Mouse (Mus musculus) heart, embryonic 16.5 days (tissue): ENCODE results near the gene Mtif3. TPM values are rescaled to one million over a fixed set of nuclear protein-coding genes. Genes with fewer than 3 reads are reported as not detected.

Experiments used
- ATAC-seq: fragments of 200-750 bp; cut with Nextera tagmentation; replicated peaks from 2 replicates; pipeline ENCODE4 v1.8.0; 2017; ENCODE audit warnings: moderate number of reproducible peaks; ENCODE audit not compliant: insufficient read depth, low FRiP score; ENCODE audit errors: extremely low read depth
- H3K27ac ChIP-seq: fragments of 300-500 bp; sonication (generic); 2 replicates; pipeline ENCODE4 v1.5.1; 2014; ENCODE audit warnings: mild to moderate bottlenecking, low read length, control low read depth, moderate library complexity
- H3K27me3 ChIP-seq: fragments of 300-500 bp; sonication (generic); 2 replicates; pipeline ENCODE4 v1.6.1; 2014; ENCODE audit warnings: low read length, mixed read lengths; ENCODE audit not compliant: control insufficient read depth, insufficient read depth
- H3K36me3 ChIP-seq: fragments of 300-500 bp; sonication (generic); 2 replicates; pipeline ENCODE4 v1.6.1; 2014; ENCODE audit not compliant: control insufficient read depth, insufficient read depth
- H3K4me1 ChIP-seq: fragments of 300-500 bp; sonication (generic); 2 replicates; pipeline ENCODE4 v1.6.1; 2014; ENCODE audit warnings: low read length, mixed read lengths; ENCODE audit not compliant: control insufficient read depth, insufficient read depth
- H3K4me2 ChIP-seq: fragments of 300-500 bp; sonication (generic); 2 replicates; pipeline ENCODE4 v1.6.1; 2014; ENCODE audit warnings: low read depth, mild to moderate bottlenecking, control low read depth, low read length
- H3K4me3 ChIP-seq: fragments of 300-500 bp; sonication (generic); 2 replicates; pipeline ENCODE4 v1.5.1; 2014; ENCODE audit warnings: mild to moderate bottlenecking, control low read depth, low read length
- H3K9ac ChIP-seq: fragments of 300-500 bp; sonication (generic); 2 replicates; pipeline ENCODE4 v1.6.1; 2014; ENCODE audit warnings: low read length, control low read depth
- H3K9me3 ChIP-seq: fragments of 300-500 bp; sonication (generic); replicated peaks from 2 replicates; pipeline ENCODE4 v1.6.1; 2016; ENCODE audit warnings: low read length; ENCODE audit not compliant: control insufficient read depth
- WGBS: fragments of 180-500 bp; shearing (Covaris S2); extraction: QIAGEN DNeasy Blood & Tissue Kit; methylation state at CpG from one replicate; pipeline ENCODE4 v1.1.7; 2014; 5-methylcytosine and 5-hydroxymethylcytosine counted together
- polyA plus RNA-seq: library from polyadenylated mRNA; unstranded; fragments of >200 nt; fragmentation: Nextera tagmentation; extraction: Ambion mirVana; gene quantifications from 2 replicates; pipeline ENCODE4 v1.2.1, GENCODE M21; 2015

Gene Mtif3
- polyA plus RNA-seq, 1 experiment from 2014 or later: 24.9 TPM

- Histone ChIP-seq H3K9me3 (no peaks in the 10 kb centered on the region), H3K4me3 (no peak overlapping the region), H3K27ac (no peak overlapping the region), H3K27me3 (0 out of 2 replicates have a peak, but pooled peaks cover 3% of the 10 kb centered on the region), H3K36me3 (no peaks in the 10 kb centered on the region), H3K9ac (no peak overlapping the region), H3K4me1 (peaks cover 3% of the 10 kb centered on the region; the same call in 1 of the 2 replicates), H3K4me2 (no peak overlapping the region)
- no peak for ATAC-seq
- 71% methylated on average over 13 of the region's 13 CpGs for WGBS
Observed at GRCm38 (mm10) chr5:146968695-146969393, 5.2 kb upstream of the Mtif3 start.

- H3K9ac ChIP-seq: peak overlapping the region; percentile 93
- ATAC-seq: no peak
- H3K27me3 ChIP-seq: no peaks in the 10 kb centered on the region
- peak overlapping the region; percentile 96 for H3K4me3 ChIP-seq
- 54% methylated on average over 8 of the region's 8 CpGs for WGBS
- H3K27ac ChIP-seq: no peak overlapping the region
- peaks cover 9% of the 10 kb centered on the region for H3K4me1 ChIP-seq
- H3K36me3 ChIP-seq: peaks cover 4% of the 10 kb centered on the region
- H3K4me2 ChIP-seq: peak overlapping the region; percentile 67
- H3K9me3 ChIP-seq: no peaks in the 10 kb centered on the region
Observed at GRCm38 (mm10) chr5:146963937-146964278, 308 bp upstream of the Mtif3 start.

- WGBS: 91% methylated on average over 18 of the region's 18 CpGs
- Histone ChIP-seq H3K9me3 (no peaks in the 10 kb centered on the region), H3K9ac (no peak overlapping the region), H3K36me3 (peaks cover 59% of the 10 kb centered on the region), H3K27ac (no peak overlapping the region), H3K4me2 (no peak overlapping the region), H3K4me1 (no peaks in the 10 kb centered on the region), H3K4me3 (no peak overlapping the region), H3K27me3 (no peaks in the 10 kb centered on the region)
- ATAC-seq: no peak
Observed at GRCm38 (mm10) chr5:146956678-146957077, 6.9 kb downstream of the Mtif3 start.

DNA sequence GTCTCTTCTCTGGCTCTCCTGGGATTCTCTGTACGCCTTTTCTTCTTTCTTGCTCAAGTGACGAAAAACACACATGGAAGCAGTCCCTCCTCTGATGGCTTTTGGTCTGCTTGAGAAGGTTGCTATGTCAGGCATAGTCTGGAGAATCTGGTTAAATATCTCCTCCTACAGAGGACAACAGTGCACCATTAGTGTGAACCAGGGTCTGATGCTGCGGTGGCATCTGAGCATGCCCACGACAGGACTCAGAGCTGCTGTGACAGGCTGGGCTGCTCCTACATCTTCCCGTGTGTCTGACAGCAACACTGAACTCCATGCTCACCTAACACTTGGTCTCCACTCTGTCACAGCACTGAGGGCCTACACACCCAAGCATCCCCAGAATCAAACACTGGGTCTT is 7.9 kb downstream of the Mtif3 start:
- H3K9me3 ChIP-seq: no peaks in the 10 kb centered on the region
- H3K4me2 ChIP-seq: no peak overlapping the region
- no peak overlapping the region for H3K27ac ChIP-seq
- no peaks in the 10 kb centered on the region for H3K4me1 ChIP-seq
- H3K36me3 ChIP-seq: peaks cover 68% of the 10 kb centered on the region
- H3K9ac ChIP-seq: no peak overlapping the region
- ATAC-seq: no peak
- H3K4me3 ChIP-seq: no peak overlapping the region
- no peaks in the 10 kb centered on the region for H3K27me3 ChIP-seq
- WGBS: 84% methylated on average over 5 of the region's 5 CpGs

GRCm38 (mm10) chr5:146954576-146954975 is 9.0 kb downstream of the Mtif3 start:
- H3K4me3 ChIP-seq: no peak overlapping the region
- peaks cover 70% of the 10 kb centered on the region for H3K36me3 ChIP-seq
- no peak overlapping the region for H3K4me2 ChIP-seq
- H3K27me3 ChIP-seq: no peaks in the 10 kb centered on the region
- no peaks in the 10 kb centered on the region for H3K9me3 ChIP-seq
- no peak overlapping the region for H3K27ac ChIP-seq
- 84% methylated on average over 7 of the region's 7 CpGs for WGBS
- H3K9ac ChIP-seq: no peak overlapping the region
- H3K4me1 ChIP-seq: peaks cover 3% of the 10 kb centered on the region
- no peak for ATAC-seq

GRCm38 (mm10) chr5:146948508-146949088 is 15.0 kb downstream of the Mtif3 start, which contains the start of gene Gtf3a:
Gene Gtf3a, plus strand, starts transcription at chr5:146948657.
- WGBS: under 1% methylated on average over 61 of the region's 62 CpGs
- Histone ChIP-seq H3K36me3 (peaks cover 29% of the 10 kb centered on the region), H3K4me1 (peaks cover 10% of the 10 kb centered on the region), H3K9me3 (peaks cover 4% of the 10 kb centered on the region), H3K4me3 (peak within 1 kb of the TSS; percentile 87), H3K9ac (peak within 1 kb of the TSS; percentile 93), H3K4me2 (peak within 1 kb of the TSS; percentile 68), H3K27ac (peak within 1 kb of the TSS; percentile 83), H3K27me3 (no peaks in the 10 kb centered on the region)
- ATAC-seq: peak; percentile 96

DNA sequence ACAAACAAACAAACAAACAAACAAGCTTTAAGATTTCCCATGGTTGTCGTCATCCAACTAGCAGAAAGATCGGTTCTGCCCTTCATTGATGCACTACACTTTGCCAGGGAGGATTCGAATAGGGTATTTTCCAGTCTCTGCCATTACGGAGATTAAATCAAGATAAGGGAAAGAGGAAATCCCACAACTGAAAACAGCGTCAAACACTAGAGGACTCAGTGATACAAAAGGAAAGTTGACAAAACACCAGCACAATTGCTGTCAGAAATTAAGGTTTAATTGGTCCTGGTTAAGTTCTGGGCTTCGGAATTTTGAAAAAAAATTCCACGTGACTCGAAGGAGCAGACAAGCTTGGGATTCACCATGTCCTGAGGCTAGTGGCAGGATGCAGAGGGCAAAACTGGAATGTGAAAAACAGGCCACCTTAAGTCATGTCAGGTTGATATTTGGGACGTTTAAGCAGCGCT is 15.5 kb downstream of the Mtif3 start:
- peak overlapping the region; percentile 87 for H3K4me3 ChIP-seq
- peak overlapping the region; percentile 83 for H3K27ac ChIP-seq
- H3K36me3 ChIP-seq: peaks cover 24% of the 10 kb centered on the region
- peak overlapping the region; percentile 93 for H3K9ac ChIP-seq
- no peak for ATAC-seq
- H3K9me3 ChIP-seq: peaks cover 4% of the 10 kb centered on the region
- no peaks in the 10 kb centered on the region for H3K27me3 ChIP-seq
- H3K4me1 ChIP-seq: peaks cover 10% of the 10 kb centered on the region
- 10% methylated on average over 10 of the region's 10 CpGs for WGBS
- peak overlapping the region; percentile 68 for H3K4me2 ChIP-seq

- no peak for ATAC-seq
- Histone ChIP-seq H3K9me3 (peaks cover 4% of the 10 kb centered on the region), H3K4me1 (peaks cover 10% of the 10 kb centered on the region), H3K27me3 (no peaks in the 10 kb centered on the region), H3K4me2 (no peak overlapping the region), H3K36me3 (peaks cover 18% of the 10 kb centered on the region), H3K4me3 (no peak overlapping the region), H3K27ac (no peak overlapping the region), H3K9ac (no peak overlapping the region)
- 81% methylated on average over 6 of the region's 6 CpGs for WGBS
Observed at GRCm38 (mm10) chr5:146947497-146947896, 16.1 kb downstream of the Mtif3 start.

DNA sequence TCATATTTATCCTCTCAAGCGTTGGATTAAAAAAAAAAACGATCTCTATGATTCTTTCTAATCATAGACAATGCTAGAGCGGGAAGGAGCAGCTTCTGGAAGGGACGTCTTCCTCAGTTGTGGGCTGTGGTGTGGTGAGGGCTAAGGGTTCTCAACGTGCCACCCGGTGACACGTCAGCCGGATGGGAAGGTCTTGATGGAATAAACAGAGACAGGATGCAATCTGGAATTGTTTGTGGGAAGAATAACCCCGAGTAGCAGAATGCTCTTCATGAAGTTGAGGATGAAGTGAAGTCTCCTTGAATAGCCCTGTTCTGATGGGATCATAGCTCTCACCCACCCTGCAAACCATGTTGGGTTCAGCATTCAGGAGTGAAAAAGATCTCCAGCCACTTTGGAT is 16.9 kb downstream of the Mtif3 start:
- peaks cover 10% of the 10 kb centered on the region for H3K4me1 ChIP-seq
- WGBS: 77% methylated on average over 9 of the region's 9 CpGs
- no peak overlapping the region for H3K4me2 ChIP-seq
- H3K36me3 ChIP-seq: peaks cover 11% of the 10 kb centered on the region
- no peaks in the 10 kb centered on the region for H3K27me3 ChIP-seq
- ATAC-seq: no peak
- no peak overlapping the region for H3K9ac ChIP-seq
- no peak overlapping the region for H3K27ac ChIP-seq
- H3K4me3 ChIP-seq: no peak overlapping the region
- H3K9me3 ChIP-seq: peaks cover 4% of the 10 kb centered on the region
